Mouse (Mus musculus) lung, postnatal 14 days (tissue): ENCODE results near the gene Scfd2.

Source experiments
- DNase-seq: peaks from one replicate; pipeline ENCODE4 v3.0.0; 2021

Scfd2 gene

DNA sequence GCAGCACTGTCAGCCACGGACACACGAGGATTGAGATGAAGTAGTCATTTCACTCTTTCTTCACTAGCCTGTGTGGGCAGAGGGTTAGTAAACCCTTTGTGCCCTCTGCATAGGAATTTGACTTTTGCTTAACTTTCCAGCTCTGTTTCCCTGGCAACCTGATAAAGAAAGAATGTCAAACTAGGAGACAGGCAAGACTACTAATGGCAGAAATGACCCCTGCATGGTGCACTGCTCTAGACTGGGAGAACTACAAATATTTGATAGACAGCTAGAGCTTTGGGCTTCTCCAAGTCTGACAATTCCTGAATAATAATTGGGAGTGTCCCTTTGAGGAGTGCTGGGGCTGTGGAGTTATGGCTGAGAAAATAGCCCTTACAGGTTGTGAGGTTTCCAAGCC lies 301.0 kb downstream of the Scfd2 start:
- DNase-seq = no peak

GRCm38 (mm10) chr5:74229775-74230413 lies 301.7 kb downstream of the Scfd2 start:
- DNase-seq = no peak

DNA sequence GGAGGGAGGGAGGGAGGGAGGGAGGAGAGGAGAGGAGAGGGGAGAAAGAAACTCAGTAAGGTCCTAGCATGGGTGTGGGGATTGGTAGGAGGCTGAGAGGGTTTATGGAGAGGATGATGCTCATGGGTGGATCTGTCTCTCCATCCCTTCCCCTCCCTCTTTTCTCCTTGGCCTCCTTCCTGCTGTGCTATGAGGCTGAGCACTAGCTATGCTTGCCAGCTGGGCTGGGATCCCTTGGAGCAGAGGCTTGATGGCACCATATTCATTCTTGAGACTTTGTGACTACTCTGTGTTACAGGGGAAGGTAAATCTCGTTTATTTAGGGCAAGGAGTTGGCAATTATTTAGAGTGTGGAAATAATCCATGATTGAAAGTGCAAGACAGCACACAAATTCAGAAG lies 302.6 kb downstream of the Scfd2 start:
- DNase-seq = no peak

DNA sequence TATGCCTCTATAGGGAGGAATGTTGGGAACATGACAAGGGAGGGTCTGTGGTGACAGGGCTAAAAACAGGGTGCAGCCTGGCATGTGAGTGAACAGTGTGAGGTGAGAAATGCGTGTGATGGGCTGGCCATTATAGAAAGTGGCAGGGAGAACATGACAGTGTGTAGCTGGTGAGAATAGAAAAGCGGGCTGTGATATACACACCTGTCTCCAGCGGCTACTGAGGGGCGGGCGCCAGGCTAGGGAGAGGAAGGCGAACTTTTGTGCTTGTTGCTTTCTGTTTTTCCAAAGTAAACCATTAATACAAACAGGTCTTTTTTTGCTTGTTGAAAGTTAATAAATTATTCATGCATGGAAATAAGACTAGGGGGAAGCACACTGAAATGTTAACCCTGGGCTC lies 304.2 kb downstream of the Scfd2 start:
- DNase-seq = no peak

- DNase-seq = no peak
Observed at GRCm38 (mm10) chr5:74226183-74226582, 305.4 kb downstream of the Scfd2 start.

DNA sequence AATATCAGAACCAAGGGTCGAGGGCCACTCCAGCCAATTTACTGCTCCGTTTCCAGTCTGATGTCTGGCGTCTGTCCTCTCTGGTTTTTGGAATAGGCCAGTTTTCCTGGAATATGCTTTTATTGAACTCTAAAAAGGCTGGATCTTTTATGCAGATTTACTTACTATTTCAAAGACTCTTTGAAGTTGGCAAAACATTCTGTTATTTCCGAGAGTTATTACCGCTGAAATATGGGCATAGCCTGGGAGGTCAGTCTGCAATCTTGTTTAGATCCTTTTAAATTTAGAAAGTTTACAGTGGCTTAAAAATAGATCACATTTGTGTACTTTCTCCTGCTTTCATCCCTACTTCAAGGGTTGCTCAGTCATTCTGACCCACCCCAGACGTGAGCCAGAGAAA lies 307.1 kb downstream of the Scfd2 start:
- DNase-seq = no peak

- DNase-seq = no peak
Observed at GRCm38 (mm10) chr5:74222626-74223025, 308.9 kb downstream of the Scfd2 start.

- no peak for DNase-seq
Observed at GRCm38 (mm10) chr5:74218524-74218923, 313.0 kb downstream of the Scfd2 start.

GRCm38 (mm10) chr5:74215125-74215524 lies 316.4 kb downstream of the Scfd2 start:
- DNase-seq = no peak

- DNase-seq = no peak
Observed at GRCm38 (mm10) chr5:74214501-74215110, 317.0 kb downstream of the Scfd2 start.

GRCm38 (mm10) chr5:74211346-74211745 lies 320.2 kb downstream of the Scfd2 start:
- no peak for DNase-seq

DNA sequence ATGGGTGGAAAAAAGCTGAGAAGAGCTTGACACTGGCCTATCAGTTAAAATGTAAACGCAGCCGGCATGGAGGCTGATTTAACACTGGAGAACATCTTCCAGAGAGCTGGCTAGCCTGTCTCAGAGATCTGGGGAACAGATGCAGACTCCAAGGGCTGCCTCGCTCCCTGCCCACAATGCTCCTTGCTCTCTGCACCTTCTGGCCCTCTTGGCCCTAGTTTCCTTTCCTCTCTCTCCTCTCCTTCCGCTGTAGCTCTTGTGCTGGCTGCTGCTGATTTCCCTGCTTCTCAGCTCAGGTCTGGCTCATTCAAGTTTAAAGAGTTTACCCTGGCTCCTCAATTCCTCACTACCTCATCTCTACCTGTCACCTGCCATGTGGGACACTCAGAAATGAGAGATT lies 321.9 kb downstream of the Scfd2 start:
- no peak for DNase-seq

- no peak for DNase-seq
Observed at GRCm38 (mm10) chr5:74208438-74208837, 323.1 kb downstream of the Scfd2 start.

DNA sequence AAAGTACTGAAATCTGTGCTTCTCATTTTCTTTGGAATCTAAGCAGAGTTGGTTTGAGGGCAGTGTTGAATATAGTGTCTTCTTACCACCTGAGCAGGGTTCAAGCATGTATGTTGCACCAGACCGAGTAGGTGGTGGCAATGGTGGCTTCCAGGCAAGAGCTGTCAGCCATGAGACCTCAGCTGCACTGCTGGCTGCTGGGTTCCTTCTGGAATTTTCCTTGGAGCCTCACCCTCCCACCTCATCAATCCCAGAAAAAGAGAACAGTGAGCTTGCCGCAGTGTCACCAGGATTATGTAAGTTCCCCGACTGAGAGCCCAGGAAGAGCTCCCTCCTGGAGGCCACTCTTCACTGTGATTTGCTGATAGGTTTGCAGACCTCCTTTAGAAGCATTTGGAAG lies 324.4 kb downstream of the Scfd2 start:
- DNase-seq = no peak

DNA sequence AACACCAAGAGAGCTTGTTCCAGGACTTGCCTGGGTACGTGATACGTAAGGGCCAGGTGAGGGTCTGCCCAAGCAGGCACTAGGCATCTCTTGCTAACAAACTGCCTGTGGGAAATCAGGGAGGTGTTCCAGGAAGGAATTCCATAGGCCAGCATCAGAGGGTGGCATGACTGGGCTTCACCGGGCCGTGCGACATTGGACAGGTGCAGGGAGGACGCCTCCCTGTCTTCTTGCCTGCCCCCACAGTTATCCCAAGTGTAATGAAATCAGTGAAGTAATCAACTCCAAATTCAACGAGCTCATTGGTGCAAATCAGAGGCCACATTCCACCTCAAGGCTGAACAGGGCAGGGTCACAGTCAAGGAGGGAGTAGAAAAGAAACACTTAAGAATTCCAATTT lies 324.9 kb downstream of the Scfd2 start:
- no peak for DNase-seq

DNA sequence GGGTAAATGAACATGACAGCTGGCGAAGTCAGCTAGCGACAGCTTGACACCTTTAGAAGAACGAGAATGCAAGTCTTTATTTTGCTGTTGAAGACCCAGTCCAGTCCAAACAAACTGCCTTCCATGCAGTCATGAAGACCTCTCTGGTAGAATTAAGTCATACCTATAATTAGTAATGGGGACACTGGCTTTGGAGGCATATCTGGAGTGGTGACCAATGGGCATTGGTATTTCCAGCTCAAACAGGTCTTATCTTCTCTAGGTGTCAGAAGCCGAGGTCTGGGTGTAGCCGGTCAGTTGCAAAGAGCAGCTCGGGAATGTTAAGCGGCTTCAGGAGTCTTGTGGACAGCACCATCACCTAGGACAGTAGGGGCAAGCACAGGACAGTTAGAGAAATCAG lies 325.5 kb downstream of the Scfd2 start:
- DNase-seq = no peak

DNA sequence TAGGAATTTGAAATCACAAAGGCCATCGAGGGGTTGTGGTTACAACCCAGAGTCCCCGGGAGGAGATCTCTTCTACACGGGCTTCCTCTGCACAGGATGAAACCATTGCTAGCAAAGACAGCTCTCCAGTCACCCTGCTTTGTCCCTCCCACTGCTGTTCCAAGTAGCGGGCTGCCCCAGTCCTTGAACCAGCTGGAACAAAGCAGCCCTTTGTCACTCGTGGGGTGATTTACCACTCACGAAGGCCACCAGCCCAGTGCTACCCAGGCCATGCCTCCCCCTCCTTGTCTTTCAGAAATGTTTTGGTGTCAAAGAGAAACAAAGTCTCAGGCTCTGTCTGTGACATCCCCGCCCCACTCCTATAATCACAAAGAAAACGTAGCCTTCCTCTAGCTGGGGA lies 326.1 kb downstream of the Scfd2 start:
- DNase-seq = no peak

DNA sequence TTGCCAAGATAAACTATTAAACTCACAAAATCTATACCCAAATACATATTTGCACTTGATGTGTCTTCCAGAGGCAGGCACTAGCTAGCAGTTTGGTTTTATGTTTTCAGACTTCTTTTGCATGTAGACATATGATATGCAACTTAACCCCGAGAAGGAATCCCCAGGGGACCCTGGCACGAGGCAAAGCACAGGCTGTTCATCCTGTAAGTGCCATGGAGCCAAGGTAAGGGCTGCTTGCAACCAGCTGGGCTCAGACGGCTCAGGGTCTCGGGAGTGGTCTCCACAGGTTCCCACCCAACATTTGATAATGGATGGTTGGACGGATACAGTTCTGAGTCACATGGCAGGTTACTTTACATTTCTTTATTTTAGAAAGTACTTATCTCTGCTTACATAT lies 327.1 kb downstream of the Scfd2 start:
- DNase-seq = no peak

DNA sequence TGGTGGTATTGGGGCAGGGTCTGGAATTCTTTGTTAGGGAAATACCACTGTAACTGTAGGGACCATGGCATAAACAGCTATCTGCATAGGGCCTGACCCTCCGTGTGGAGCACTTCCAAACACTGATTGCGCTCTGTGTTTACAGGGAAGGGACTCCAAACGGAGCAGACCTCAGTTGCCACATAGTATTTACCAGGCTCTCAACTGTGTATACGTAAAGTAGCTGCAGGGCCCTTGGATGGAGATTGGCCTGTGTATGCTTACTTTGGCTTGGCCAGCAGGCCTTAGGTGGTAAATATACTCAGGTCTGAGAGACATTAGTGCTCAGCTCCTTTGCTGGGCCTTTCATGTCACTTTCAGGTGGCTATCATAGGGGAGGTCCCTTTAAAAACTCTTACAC lies 329.0 kb downstream of the Scfd2 start:
- DNase-seq = no peak

- DNase-seq = no peak
Observed at GRCm38 (mm10) chr5:74201570-74202357, 329.8 kb downstream of the Scfd2 start.

- no peak for DNase-seq
Observed at GRCm38 (mm10) chr5:74200481-74200880, 331.1 kb downstream of the Scfd2 start.

DNA sequence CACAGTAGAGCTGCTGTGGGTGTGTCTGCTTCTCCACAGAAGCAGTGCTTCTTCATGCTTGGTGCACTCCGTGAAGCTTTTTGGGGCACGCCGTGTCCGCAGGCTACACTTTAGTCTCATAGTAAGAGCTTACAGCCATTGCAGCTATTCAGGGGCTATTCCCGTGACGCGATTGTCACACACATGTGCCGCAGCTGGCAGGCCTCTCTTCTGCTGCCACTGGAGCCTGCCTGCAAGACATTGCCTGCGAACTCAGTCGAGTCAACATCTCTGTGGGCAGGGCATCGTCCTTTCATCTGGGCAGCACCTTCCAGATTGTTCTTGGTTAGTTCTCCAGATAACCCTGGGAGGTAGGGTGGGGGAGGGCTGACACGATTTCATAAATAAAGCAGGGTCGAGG lies 331.8 kb downstream of the Scfd2 start:
- no peak for DNase-seq

- no peak for DNase-seq
Observed at GRCm38 (mm10) chr5:74198446-74198845, 333.1 kb downstream of the Scfd2 start.
